Mouse (Mus musculus): ENCODE data around the gene Pwwp2b. TPM values are rescaled to one million over a fixed set of nuclear protein-coding genes. Genes with fewer than 3 reads are reported as not detected.

The Pwwp2b gene
- polyA plus RNA-seq, 1 experiment = 4.5 TPM

- DNase-seq (ENCODE audit: low read depth) = peak; percentile 81
- TF ChIP-seq CTCF (IDR thresholded peaks at IDR 0.05; ENCODE audit: borderline replicate concordance, extremely low read depth, insufficient read depth, insufficient read length) = peak; percentile 96
- TF ChIP-seq POLR2A (IDR thresholded peaks at IDR 0.05; ENCODE audit: borderline replicate concordance, extremely low read depth, insufficient read depth, insufficient read length, poor library complexity, severe bottlenecking) = no peak
These were observed 55.2 kb downstream of the Pwwp2b start for GRCm38 (mm10) chr7:139303280-139304011.

DNA sequence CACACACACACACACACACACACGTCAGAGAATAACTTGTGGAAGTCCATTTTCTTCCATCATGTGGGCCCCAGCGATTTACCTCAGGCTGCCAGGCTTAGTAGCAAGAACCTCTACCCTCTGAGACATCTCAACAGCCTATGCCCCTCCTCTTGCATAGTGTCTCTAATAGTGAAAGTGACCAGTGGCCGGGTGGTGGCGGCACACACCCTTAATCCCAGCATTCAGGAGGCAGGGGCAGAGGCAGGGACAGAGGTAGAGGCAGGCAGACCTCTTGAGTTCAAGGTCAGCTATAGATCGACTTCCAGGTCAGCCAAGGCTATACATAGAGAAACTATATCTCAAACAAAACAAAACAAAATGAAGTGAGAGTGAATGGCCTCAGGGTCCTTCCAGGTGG, 56.0 kb downstream of the Pwwp2b start:
- no peak for TF ChIP-seq CTCF (IDR thresholded peaks at IDR 0.05; ENCODE audit: borderline replicate concordance, extremely low read depth, insufficient read depth, insufficient read length)
- no peak for TF ChIP-seq POLR2A (IDR thresholded peaks at IDR 0.05; ENCODE audit: borderline replicate concordance, extremely low read depth, insufficient read depth, insufficient read length, poor library complexity, severe bottlenecking)
- DNase-seq (ENCODE audit: low read depth) = no peak

DNA sequence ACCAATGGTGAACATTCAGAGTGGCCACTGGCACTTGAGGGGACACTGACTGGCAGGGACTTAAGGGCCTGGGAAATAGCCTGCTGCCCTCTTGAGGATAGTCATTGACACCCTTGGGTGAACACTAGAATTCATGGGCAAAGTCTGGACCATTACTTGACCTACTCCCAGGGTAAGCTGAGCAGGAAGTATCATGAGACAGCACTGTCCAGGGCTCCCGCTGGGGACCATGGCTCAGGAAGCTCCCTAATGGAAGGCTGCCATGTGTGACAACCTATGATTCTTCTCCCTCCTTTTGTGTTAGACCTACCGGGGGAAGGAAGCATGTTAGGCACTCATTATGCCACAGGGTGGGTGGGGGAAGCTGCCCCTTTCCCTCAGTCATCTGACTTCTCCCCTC, 58.8 kb downstream of the Pwwp2b start:
- TF ChIP-seq POLR2A (IDR thresholded peaks at IDR 0.05; ENCODE audit: borderline replicate concordance, extremely low read depth, insufficient read depth, insufficient read length, poor library complexity, severe bottlenecking) (no peak), CTCF (IDR thresholded peaks at IDR 0.05; ENCODE audit: borderline replicate concordance, extremely low read depth, insufficient read depth, insufficient read length) (no peak)
- DNase-seq (ENCODE audit: low read depth) = no peak

- DNase-seq (ENCODE audit: low read depth) = peak; percentile 20
- TF ChIP-seq CTCF (IDR thresholded peaks at IDR 0.05; ENCODE audit: borderline replicate concordance, extremely low read depth, insufficient read depth, insufficient read length) (peak; percentile 44; the same call in 1 of the 2 replicates), POLR2A (IDR thresholded peaks at IDR 0.05; ENCODE audit: borderline replicate concordance, extremely low read depth, insufficient read depth, insufficient read length, poor library complexity, severe bottlenecking) (no peak)
These were observed 60.0 kb downstream of the Pwwp2b start for GRCm38 (mm10) chr7:139308140-139308895.

DNA sequence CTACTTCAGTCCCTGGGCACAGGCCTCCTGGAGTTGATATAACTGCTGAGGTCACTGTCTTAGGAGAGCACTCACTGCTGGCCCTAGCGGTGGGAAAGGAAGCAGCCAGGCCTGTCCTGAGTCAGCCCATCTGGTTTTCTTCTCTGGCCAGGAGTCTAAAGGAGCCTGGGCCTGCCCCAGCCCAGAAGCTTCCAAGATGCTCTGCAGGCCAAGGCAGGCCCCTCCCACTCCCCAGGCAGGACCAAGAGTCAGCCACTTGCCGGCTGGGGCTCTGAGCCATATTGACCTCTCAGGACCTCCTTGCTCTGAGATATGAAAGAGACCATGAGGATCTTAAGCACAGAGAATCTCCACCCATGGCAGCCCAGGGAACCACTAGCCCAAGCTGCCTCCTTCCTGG, 60.8 kb downstream of the Pwwp2b start:
- TF ChIP-seq POLR2A (IDR thresholded peaks at IDR 0.05; ENCODE audit: borderline replicate concordance, extremely low read depth, insufficient read depth, insufficient read length, poor library complexity, severe bottlenecking) (no peak), CTCF (IDR thresholded peaks at IDR 0.05; ENCODE audit: borderline replicate concordance, extremely low read depth, insufficient read depth, insufficient read length) (no peak; the same call in 1 of the 2 replicates)
- DNase-seq (ENCODE audit: low read depth) = no peak

- DNase-seq (ENCODE audit: low read depth) = peak; percentile 90
- TF ChIP-seq POLR2A (IDR thresholded peaks at IDR 0.05; ENCODE audit: borderline replicate concordance, extremely low read depth, insufficient read depth, insufficient read length, poor library complexity, severe bottlenecking) = no peak
- no peak for TF ChIP-seq CTCF (IDR thresholded peaks at IDR 0.05; ENCODE audit: borderline replicate concordance, extremely low read depth, insufficient read depth, insufficient read length)
These were observed 62.2 kb downstream of the Pwwp2b start for GRCm38 (mm10) chr7:139310487-139310951.

GRCm38 (mm10) chr7:139312686-139313085, 64.4 kb downstream of the Pwwp2b start:
- TF ChIP-seq POLR2A (IDR thresholded peaks at IDR 0.05; ENCODE audit: borderline replicate concordance, extremely low read depth, insufficient read depth, insufficient read length, poor library complexity, severe bottlenecking) (no peak), CTCF (IDR thresholded peaks at IDR 0.05; ENCODE audit: borderline replicate concordance, extremely low read depth, insufficient read depth, insufficient read length) (no peak)
- peak; percentile 40 for DNase-seq (ENCODE audit: low read depth)

DNA sequence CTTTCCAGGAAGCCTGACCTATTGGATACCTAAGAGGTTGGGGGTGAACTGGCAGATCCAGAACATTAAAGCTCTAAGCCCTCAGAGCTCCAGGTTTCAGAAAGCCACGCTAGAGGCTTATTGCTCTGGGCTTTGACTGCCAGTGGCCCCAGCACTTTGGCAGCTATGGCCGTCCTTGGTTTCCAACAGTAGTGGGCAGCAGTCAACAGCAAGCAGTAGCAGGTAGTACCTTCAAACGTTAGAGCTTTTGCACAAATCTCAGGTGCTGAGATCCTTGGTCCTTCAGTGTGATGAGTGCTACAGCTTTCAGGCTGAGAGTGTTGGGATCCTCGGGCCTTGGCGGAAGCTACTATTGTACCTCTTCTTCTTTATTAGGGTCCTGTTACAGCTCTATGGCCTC, 65.1 kb downstream of the Pwwp2b start:
- DNase-seq (ENCODE audit: low read depth) = no peak
- TF ChIP-seq POLR2A (IDR thresholded peaks at IDR 0.05; ENCODE audit: borderline replicate concordance, extremely low read depth, insufficient read depth, insufficient read length, poor library complexity, severe bottlenecking) (no peak), CTCF (IDR thresholded peaks at IDR 0.05; ENCODE audit: borderline replicate concordance, extremely low read depth, insufficient read depth, insufficient read length) (no peak)

DNA sequence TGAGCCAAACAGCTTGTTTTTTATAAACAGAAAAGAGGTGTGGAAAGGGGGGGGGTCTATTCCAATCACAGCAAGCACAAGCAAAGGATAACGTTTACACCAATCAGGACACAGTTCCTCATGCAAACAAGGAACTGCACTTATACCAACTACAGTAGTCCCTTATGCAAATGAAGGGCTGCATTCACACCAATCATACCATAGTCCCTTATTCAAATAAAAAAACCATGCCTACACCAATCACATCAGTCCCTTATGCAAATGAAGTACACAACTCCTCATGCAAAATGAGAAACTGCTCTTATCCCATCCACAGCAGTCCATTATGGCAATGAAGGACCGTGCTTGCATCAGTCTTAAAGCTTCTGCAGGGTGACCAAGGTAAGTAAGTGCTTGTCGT, 66.4 kb downstream of the Pwwp2b start:
- TF ChIP-seq CTCF (IDR thresholded peaks at IDR 0.05; ENCODE audit: borderline replicate concordance, extremely low read depth, insufficient read depth, insufficient read length) = no peak
- TF ChIP-seq POLR2A (IDR thresholded peaks at IDR 0.05; ENCODE audit: borderline replicate concordance, extremely low read depth, insufficient read depth, insufficient read length, poor library complexity, severe bottlenecking) = no peak

DNA sequence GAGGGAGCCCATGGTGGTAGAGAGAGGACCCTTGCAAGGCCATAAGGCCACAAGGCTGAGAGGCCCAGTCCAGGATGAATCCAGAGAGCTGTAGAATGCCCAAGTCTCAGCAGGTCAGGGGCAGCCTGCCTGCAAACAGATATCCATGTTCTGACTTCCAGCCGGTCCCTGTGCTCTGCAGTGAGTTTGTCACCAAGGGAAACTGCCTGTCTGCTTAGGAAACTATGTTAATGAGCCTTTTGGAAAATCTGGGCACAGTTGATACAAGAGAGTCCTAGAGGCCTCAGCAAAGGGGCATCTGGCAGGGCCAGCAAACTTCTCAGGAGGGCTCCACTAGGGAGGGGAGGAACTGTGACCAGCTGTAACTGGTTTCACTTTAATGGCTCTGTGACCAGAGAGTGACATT, 70.7 kb downstream of the Pwwp2b start:
- TF ChIP-seq POLR2A (IDR thresholded peaks at IDR 0.05; ENCODE audit: borderline replicate concordance, extremely low read depth, insufficient read depth, insufficient read length, poor library complexity, severe bottlenecking) (no peak), CTCF (IDR thresholded peaks at IDR 0.05; ENCODE audit: borderline replicate concordance, extremely low read depth, insufficient read depth, insufficient read length) (no peak)
- peak; percentile 92 for DNase-seq (ENCODE audit: low read depth)

More for the DNA sequence above, 66.4 kb downstream of the Pwwp2b start:
- no peak for DNase-seq (ENCODE audit: low read depth)

Other genes starting within 250 kb of the Pwwp2b start
- gene Dpysl4, start 162.5 kb upstream of the Pwwp2b start, polyA plus RNA-seq (2012; rRNA removed) = 192 and 195 TPM in 2 replicates
- gene Lrrc27, start 35.5 kb upstream of the Pwwp2b start, polyA plus RNA-seq (2012; rRNA removed) = 3.8 and 8.3 TPM in 2 replicates
- gene Stk32c, start 35.2 kb upstream of the Pwwp2b start, polyA plus RNA-seq (2012; rRNA removed) = 22.1 and 27.9 TPM in 2 replicates
- gene Inpp5a, start 140.6 kb downstream of the Pwwp2b start, polyA plus RNA-seq (2012; rRNA removed) = 6.2 and 17.6 TPM in 2 replicates